15 mouse cellular contexts compared by ENCODE assay signal in genomic region chr8:77096721-77097120, GRCm38 (mm10).
"Had no signal": no experiment of that assay in that cellular context is flagged by ENCODE, and none has a peak within 500 bp of the region (broad histone marks: within the 10 kb centered on the region; RNA-seq: fewer than 3 reads in every experiment).

No protein-coding gene starts in this region.

- H3K36me3 ChIP-seq: liver, embryonic 15.5 days; midbrain, embryonic 12.5 days; neural tube, embryonic 12.5 days; stomach, embryonic 15.5 days had no signal

- H3K27ac ChIP-seq: liver, embryonic 15.5 days; macrophage; midbrain, embryonic 12.5 days; neural tube, embryonic 12.5 days; stomach, embryonic 15.5 days; stomach, postnatal 0 days had no signal

- DNase-seq: liver, postnatal 0 days; lung, adult 2 months; lung, postnatal 10 days; midbrain, embryonic 14.5 days; right cerebral cortex, postnatal 14 days; thymus, adult 2 months; thymus, postnatal 25 days; thymus, postnatal 4 days had no signal

- H3K4me2 ChIP-seq: liver, embryonic 15.5 days; midbrain, embryonic 12.5 days; neural tube, embryonic 12.5 days; stomach, embryonic 15.5 days had no signal

- ATAC-seq: liver, postnatal 0 days had no signal

- H3K4me3 ChIP-seq: liver, embryonic 15.5 days; midbrain, embryonic 12.5 days; neural tube, embryonic 12.5 days; stomach, embryonic 15.5 days had no signal

- H3K9ac ChIP-seq: liver, embryonic 15.5 days; liver, postnatal 0 days; midbrain, embryonic 12.5 days; neural tube, embryonic 12.5 days; stomach, embryonic 15.5 days had no signal

- H3K27me3 ChIP-seq: liver, embryonic 15.5 days; megakaryocyte, embryonic 14.5 days; midbrain, embryonic 12.5 days; neural tube, embryonic 12.5 days; stomach, embryonic 15.5 days had no signal

- H3K4me1 ChIP-seq: liver, embryonic 15.5 days; megakaryocyte, embryonic 14.5 days; midbrain, embryonic 12.5 days; neural tube, embryonic 12.5 days; stomach, embryonic 15.5 days had no signal

- H3K9me3 ChIP-seq: liver, embryonic 15.5 days; megakaryocyte, embryonic 14.5 days; midbrain, embryonic 12.5 days; neural tube, embryonic 12.5 days; stomach, embryonic 15.5 days had no signal
